Mouse (Mus musculus) midbrain, embryonic 12.5 days (tissue): ENCODE results near the gene Cdk17. TPM values are rescaled to one million over a fixed set of nuclear protein-coding genes. Genes with fewer than 3 reads are reported as not detected.
A peak's percentile ranks its signal among the peaks of the same experiment; 100 is the strongest.
"Not testable (repeated sequence)": the region's sequence is repeated elsewhere in the genome, so short reads cannot be mapped to it uniquely, and the experiment has no call there.

Experiments
- ATAC-seq: fragments of 200-750 bp; cut with Nextera tagmentation; 2 replicates; pipeline ENCODE4 v1.8.0; 2017; ENCODE audit warnings: low read depth, moderate TSS enrichment, moderate library complexity; ENCODE audit not compliant: low FRiP score
- H3K27ac ChIP-seq: fragments of 300-500 bp; sonication (generic); replicated peaks from 2 replicates; pipeline ENCODE4 v1.5.1; 2016; ENCODE audit warnings: mild to moderate bottlenecking
- H3K27me3 ChIP-seq: fragments of 300-500 bp; sonication (generic); 2 replicates; pipeline ENCODE4 v1.6.1; 2016; ENCODE audit warnings: mild to moderate bottlenecking
- H3K36me3 ChIP-seq: fragments of 300-500 bp; sonication (generic); 2 replicates; pipeline ENCODE4 v1.6.1; 2016
- H3K4me1 ChIP-seq: fragments of 300-500 bp; sonication (generic); 2 replicates; pipeline ENCODE4 v1.6.1; 2016
- H3K4me2 ChIP-seq: fragments of 300-500 bp; sonication (generic); replicated peaks from 2 replicates; pipeline ENCODE4 v1.6.1; 2016; ENCODE audit warnings: mild to moderate bottlenecking, moderate library complexity
- H3K4me3 ChIP-seq: fragments of 300-500 bp; sonication (generic); 2 replicates; pipeline ENCODE4 v1.5.1; 2016; ENCODE audit warnings: mild to moderate bottlenecking
- H3K9ac ChIP-seq: fragments of 300-500 bp; sonication (generic); replicated peaks from 2 replicates; pipeline ENCODE4 v1.6.1; 2016; ENCODE audit warnings: mild to moderate bottlenecking, moderate library complexity
- H3K9me3 ChIP-seq: fragments of 300-500 bp; sonication (generic); 2 replicates; pipeline ENCODE4 v1.6.1; 2016; ENCODE audit warnings: mild to moderate bottlenecking
- WGBS: fragments of 180-500 bp; shearing (Covaris S2); methylation state at CpG from one replicate; pipeline ENCODE4 v1.1.7; 2016; 5-methylcytosine and 5-hydroxymethylcytosine counted together
- polyA plus RNA-seq: library from polyadenylated mRNA; unstranded; fragments of >200 nt; fragmentation: Nextera tagmentation; extraction: Ambion mirVana; gene quantifications from 2 replicates; pipeline ENCODE4 v1.2.1, GENCODE M21; 2016

The Cdk17 gene
- polyA plus RNA-seq, 1 experiment from 2014 or later, result 44.0 TPM

DNA sequence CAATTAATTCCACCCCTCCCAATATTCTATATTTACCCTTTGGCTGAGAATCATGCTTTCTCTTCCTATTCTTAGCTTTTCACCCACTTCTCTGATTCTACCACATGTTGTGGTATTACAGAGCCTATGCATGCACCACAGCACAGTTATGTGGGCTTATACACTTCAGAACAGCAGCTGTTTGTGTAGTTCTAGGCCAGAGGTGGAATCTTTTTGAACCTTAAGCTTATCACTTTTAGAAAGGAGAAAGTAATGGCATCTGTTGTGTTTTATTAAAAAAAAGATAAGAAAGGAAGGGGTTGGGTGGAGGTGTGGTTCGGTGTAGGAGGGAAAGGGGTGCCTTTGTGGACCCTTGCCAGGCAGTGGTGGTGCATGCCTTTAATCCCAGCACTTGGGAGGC is 16.1 kb upstream of the Cdk17 start:
- Histone ChIP-seq H3K4me1 (peaks cover 9% of the 10 kb centered on the region; the same call in 1 of the 2 replicates), H3K9me3 (no peaks in the 10 kb centered on the region), H3K27ac (no peak overlapping the region), H3K4me3 (no peak overlapping the region), H3K4me2 (no peak overlapping the region), H3K9ac (no peak overlapping the region), H3K27me3 (no peaks in the 10 kb centered on the region), H3K36me3 (no peaks in the 10 kb centered on the region)
- 91% methylated on average over 1 of the region's 1 CpGs for WGBS
- ATAC-seq, result no peak

DNA sequence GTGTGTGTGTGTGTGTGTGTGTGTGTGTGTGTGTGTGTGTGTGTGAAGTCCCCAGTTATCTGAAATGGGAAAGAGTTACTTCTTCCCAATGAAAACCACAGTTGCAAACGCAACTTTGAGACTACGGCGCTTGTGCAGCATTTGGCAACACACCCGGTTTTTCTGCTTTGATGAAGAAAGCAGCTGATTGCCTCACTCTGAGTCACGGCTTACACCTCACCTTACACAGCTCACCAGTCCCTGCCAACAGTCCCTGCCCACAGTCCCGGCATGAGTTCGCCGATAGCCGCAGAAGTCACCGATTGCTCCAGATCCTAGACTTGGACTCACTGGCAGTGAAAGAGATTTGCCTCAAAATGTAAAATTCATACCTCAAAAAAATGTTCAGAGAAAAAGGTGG is 15.6 kb upstream of the Cdk17 start:
- Histone ChIP-seq H3K36me3 (no peaks in the 10 kb centered on the region), H3K4me2 (no peak overlapping the region), H3K9ac (no peak overlapping the region), H3K27me3 (no peaks in the 10 kb centered on the region), H3K4me1 (peaks cover 9% of the 10 kb centered on the region; the same call in 1 of the 2 replicates), H3K9me3 (no peaks in the 10 kb centered on the region), H3K27ac (no peak overlapping the region), H3K4me3 (no peak overlapping the region)
- 87% methylated on average over 10 of the region's 10 CpGs for WGBS
- no peak for ATAC-seq

DNA sequence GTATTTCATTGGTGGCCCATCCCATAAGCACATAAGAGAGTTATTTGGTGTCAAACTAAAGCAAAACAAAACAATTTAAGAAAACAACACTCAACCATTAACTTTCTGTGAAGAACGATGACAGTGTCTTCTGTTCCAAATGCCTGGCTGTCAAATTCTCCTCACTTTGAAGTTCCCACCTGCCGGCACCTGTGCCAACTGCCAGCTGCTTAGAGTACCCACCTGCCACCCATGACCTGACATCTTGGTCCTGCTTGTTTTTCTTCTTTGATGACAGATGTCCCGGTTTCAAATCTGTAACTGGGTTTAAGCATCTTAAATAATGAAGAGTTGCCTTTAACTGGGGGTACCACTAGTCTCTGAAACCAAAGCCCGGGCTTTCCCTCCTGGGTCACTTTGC is 14.1 kb upstream of the Cdk17 start:
- ATAC-seq, result no peak
- no peak overlapping the region for H3K4me3 ChIP-seq
- no peak overlapping the region for H3K27ac ChIP-seq
- no peak overlapping the region for H3K9ac ChIP-seq
- H3K36me3 ChIP-seq, result no peaks in the 10 kb centered on the region
- no peaks in the 10 kb centered on the region for H3K9me3 ChIP-seq
- no peak overlapping the region for H3K4me2 ChIP-seq
- peaks cover 9% of the 10 kb centered on the region; the same call in 1 of the 2 replicates for H3K4me1 ChIP-seq
- 87% methylated on average over 4 of the region's 4 CpGs for WGBS
- no peaks in the 10 kb centered on the region for H3K27me3 ChIP-seq

DNA sequence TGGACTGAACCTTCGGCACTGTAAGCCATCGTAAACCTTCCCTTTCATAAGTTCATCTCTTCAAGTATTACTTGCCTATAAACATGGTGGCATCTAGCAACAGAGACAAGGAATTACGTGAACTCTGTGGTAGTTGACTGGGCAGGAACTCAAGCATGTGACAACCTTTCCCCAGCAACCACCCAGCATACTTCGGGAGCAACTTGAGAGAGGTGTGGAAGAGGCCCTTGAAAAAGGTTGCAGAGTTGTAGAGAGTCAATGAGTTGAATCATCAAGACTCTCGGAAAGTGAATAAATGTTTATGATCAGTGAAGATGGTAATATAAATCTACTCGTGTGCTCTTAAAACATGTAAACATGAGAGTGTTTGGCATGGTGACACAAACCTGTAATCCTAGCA is 13.0 kb upstream of the Cdk17 start:
- 91% methylated on average over 6 of the region's 6 CpGs for WGBS
- Histone ChIP-seq H3K9me3 (no peaks in the 10 kb centered on the region), H3K4me1 (peaks cover 9% of the 10 kb centered on the region; the same call in 1 of the 2 replicates), H3K4me3 (no peak overlapping the region), H3K4me2 (no peak overlapping the region), H3K36me3 (no peaks in the 10 kb centered on the region), H3K9ac (no peak overlapping the region), H3K27ac (no peak overlapping the region), H3K27me3 (no peaks in the 10 kb centered on the region)
- ATAC-seq, result no peak

DNA sequence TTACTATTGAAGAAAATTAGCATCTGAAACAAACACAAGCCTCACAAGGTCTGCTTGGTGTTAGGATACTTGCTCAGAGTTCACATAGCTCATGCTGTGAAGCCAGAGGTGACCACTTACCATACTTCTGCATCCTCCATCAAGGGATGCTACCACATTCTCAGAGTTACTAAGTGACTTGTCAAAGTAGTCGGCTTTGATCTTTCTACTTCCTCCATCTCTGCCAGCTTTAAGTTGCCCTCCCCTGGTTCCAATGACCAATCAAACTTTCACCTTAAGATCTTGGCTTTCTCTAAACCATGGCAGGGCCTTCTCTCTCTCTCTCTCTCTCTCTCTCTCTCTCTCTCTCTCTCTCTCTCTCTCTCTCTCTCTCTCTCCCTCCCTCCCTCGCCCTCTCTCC is 11.1 kb upstream of the Cdk17 start:
- Histone ChIP-seq H3K36me3 (no peaks in the 10 kb centered on the region), H3K4me3 (no peak overlapping the region), H3K4me2 (no peak overlapping the region), H3K27ac (no peak overlapping the region), H3K4me1 (no peaks in the 10 kb centered on the region), H3K9me3 (no peaks in the 10 kb centered on the region), H3K9ac (no peak overlapping the region), H3K27me3 (no peaks in the 10 kb centered on the region)
- ATAC-seq, result no peak
- 85% methylated on average over 1 of the region's 2 CpGs for WGBS

DNA sequence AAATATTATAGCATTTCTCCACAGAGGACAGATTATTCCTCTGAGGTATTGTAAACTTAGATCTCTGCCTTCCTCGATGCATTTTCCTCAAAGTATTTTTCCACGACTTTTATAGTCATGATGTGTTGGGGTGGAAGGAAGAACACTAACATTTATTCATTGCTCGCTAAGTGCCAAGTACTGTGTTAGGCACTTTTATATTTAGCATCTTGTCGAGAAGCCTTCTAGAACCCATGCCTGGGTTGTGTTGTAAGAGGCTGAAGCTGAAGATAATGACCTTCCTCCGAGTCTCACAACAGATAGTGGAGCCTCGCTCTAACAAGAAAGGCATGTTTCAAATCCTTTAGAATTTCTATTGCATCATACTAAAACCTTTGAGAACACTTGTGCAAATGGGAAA is 8.9 kb upstream of the Cdk17 start:
- no peak overlapping the region for H3K4me2 ChIP-seq
- no peaks in the 10 kb centered on the region for H3K36me3 ChIP-seq
- WGBS, result 83% methylated on average over 6 of the region's 6 CpGs

DNA sequence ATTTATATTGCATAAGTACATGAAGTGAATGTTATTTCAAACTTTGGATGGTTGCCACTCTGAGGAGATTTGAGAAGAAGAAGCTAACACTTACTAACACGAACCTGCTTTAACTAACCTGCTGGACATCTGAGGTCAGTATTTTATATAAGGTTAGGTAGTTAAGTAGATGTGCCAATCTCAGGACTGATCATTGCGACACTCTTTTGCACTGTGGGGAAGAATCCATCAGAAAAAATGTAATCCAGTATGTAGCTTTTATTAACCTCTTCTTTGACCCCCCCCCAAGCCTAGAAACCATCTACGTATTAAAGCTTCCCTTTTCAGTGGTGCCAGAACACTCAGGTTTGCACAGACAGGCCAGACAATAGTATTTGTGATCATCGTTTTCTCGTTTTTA is 8.0 kb upstream of the Cdk17 start:
- no peaks in the 10 kb centered on the region for H3K36me3 ChIP-seq

More for the DNA sequence above, 8.9 kb upstream of the Cdk17 start:
- no peaks in the 10 kb centered on the region for H3K4me1 ChIP-seq
- no peak for ATAC-seq
- H3K27me3 ChIP-seq, result no peaks in the 10 kb centered on the region
- H3K27ac ChIP-seq, result no peak overlapping the region
- H3K9ac ChIP-seq, result no peak overlapping the region
- no peak overlapping the region for H3K4me3 ChIP-seq
- no peaks in the 10 kb centered on the region for H3K9me3 ChIP-seq

DNA sequence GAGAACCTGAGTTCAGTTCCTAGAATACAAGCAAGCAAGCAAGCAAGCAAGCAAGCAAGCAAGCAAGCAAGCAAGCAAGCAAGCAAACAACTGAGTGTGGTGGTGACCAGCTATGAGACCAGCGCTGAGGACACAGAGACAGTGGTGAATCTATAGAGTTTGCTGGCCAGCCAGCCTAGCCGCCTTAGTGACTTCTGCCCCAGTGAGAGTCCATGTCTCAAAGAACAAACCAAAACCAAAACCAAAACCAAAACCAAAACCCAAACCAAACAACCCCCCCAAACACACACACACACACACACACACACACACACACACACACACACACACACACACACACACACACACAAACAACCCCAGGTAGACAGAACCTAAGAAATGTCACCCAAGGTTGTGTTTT is 7.3 kb upstream of the Cdk17 start:
- H3K4me1 ChIP-seq, H3K4me3 ChIP-seq, H3K9me3 ChIP-seq, H3K9ac ChIP-seq, ATAC-seq, H3K36me3 ChIP-seq, H3K27me3 ChIP-seq, H3K27ac ChIP-seq, H3K4me2 ChIP-seq: not testable (repeated sequence)
- 83% methylated on average over 2 of the region's 2 CpGs for WGBS

More for the DNA sequence above, 8.0 kb upstream of the Cdk17 start:
- H3K4me3 ChIP-seq, result no peak overlapping the region
- H3K4me1 ChIP-seq, result no peaks in the 10 kb centered on the region
- no peaks in the 10 kb centered on the region for H3K9me3 ChIP-seq
- no peaks in the 10 kb centered on the region for H3K27me3 ChIP-seq
- no peak overlapping the region for H3K27ac ChIP-seq
- ATAC-seq, result no peak
- WGBS, result 92% methylated on average over 5 of the region's 5 CpGs
- H3K9ac ChIP-seq, result no peak overlapping the region
- H3K4me2 ChIP-seq, result no peak overlapping the region

DNA sequence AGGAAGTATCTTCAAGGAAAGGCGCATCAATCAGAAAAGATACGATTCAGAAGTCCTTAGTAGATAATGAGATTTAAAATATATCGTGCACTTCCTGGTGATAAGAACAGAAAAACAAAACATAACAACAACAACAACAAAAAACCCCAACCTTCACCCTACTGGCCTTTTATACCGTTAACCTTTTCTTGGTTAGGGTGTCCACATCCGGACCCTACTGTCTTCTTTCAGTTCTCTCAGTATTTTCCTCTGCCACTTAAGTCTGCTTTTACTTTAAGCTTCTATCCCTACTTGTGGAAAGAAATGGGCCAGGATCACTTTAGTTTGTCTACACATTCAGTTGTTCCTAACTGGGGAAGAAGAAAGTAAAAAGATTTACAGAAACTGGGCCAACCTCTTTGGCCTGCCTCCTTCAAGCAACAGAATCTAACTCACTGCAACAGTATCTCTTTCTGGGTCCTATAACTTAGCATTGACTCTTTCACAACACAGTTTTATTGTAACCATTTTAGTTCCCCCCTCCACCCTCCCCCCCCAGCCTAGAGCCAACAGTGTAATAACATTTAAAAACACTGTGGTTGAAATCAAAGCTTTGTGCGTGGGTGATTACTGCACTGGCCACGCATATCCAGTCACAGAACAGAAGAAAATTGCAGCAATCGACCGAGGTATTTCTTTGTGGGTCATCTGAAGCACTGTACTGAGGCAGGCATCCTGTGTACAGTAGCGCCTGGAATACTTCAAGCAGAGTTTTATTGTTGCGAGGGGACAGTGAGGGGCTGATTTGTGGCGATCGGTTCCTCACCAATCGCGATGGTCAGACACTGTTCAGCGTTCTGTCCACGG is 801 bp upstream of the Cdk17 start:
- Histone ChIP-seq H3K27me3 (no peaks in the 10 kb centered on the region), H3K9ac (no peak overlapping the region; the same call in 1 of the 2 replicates)

DNA sequence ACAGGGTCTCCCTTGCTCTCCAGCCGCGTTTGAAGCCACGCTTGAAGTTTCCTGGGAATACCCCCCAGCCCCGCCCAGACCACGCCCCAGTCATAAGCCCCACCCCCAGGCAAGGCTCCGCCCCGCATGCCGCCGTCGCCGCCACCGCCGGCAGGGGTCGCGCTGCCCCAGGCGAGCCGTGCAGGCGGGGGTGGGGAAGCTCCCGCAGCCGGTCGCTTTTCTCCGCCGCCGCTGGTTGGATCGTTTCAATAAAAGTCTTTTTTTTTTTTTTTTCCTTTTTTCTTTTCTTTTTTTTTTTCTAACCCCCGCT is 223 bp upstream of the Cdk17 start:
- under 1% methylated on average over 26 of the region's 26 CpGs for WGBS
- Histone ChIP-seq H3K9me3 (no peaks in the 10 kb centered on the region), H3K4me3 (peak overlapping the region; percentile 97), H3K9ac (peak overlapping the region; percentile 98), H3K4me2 (peak overlapping the region; percentile 72), H3K4me1 (peaks cover 23% of the 10 kb centered on the region), H3K36me3 (no peaks in the 10 kb centered on the region), H3K27ac (peak overlapping the region; percentile 100), H3K27me3 (no peaks in the 10 kb centered on the region)
- ATAC-seq, result peak; percentile 90

More for the DNA sequence above, 801 bp upstream of the Cdk17 start:
- H3K4me2 ChIP-seq, result peak overlapping the region; percentile 72
- H3K9me3 ChIP-seq, result no peaks in the 10 kb centered on the region
- WGBS, result 28% methylated on average over 17 of the region's 17 CpGs
- H3K27ac ChIP-seq, result no peak overlapping the region
- H3K36me3 ChIP-seq, result no peaks in the 10 kb centered on the region
- no peak; the same call in 1 of the 2 replicates for ATAC-seq
- H3K4me3 ChIP-seq, result peak overlapping the region; percentile 97
- H3K4me1 ChIP-seq, result peaks cover 17% of the 10 kb centered on the region

DNA sequence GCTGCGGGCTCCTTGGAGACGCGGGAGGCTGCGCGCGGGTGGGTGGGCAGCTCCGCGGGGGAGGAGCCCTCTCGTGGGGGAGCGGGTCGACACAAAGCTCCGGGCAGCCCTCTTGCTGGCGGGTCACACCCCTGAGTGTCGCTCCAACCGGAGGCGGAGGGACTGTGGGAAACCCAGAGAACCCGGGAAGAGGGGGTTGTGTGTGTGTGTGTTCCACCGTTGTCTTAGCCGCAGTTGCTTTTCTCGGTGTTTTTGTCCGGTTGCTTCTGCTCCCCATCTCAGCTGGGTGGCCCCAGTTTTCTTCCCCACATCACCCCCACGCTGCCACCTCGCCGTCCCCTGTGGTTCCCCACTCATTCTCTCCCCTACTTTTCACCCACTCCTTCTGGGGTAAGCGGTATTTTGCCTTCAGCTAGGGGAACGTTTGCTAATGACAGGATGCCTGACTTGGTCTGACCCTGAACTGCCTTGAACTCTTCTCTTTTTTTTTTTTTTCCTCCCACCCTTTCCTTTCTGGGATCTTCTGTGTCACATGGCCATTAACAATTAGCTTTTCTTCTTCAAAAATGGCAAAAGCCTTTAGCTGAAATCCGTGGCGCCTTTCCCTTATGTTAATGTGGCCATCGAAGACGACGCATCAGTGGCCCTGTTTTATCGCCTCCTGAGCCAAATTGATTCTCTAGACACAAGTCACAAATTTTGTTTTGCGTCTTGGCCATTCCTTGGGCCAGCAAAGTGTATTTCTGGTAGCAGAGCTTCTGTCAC is 1.0 kb downstream of the Cdk17 start:
- H3K9me3 ChIP-seq, result no peaks in the 10 kb centered on the region
- H3K27ac ChIP-seq, result peak overlapping the region; percentile 100
- WGBS, result 1% methylated on average over 32 of the region's 33 CpGs
- no peaks in the 10 kb centered on the region for H3K27me3 ChIP-seq
- H3K4me1 ChIP-seq, result peaks cover 35% of the 10 kb centered on the region
- H3K36me3 ChIP-seq, result no peaks in the 10 kb centered on the region
- H3K4me3 ChIP-seq, result peak overlapping the region; percentile 97
- H3K4me2 ChIP-seq, result peak overlapping the region; percentile 72
- peak overlapping the region; percentile 98 for H3K9ac ChIP-seq
- ATAC-seq, result peak; percentile 24; the same call in 1 of the 2 replicates

DNA sequence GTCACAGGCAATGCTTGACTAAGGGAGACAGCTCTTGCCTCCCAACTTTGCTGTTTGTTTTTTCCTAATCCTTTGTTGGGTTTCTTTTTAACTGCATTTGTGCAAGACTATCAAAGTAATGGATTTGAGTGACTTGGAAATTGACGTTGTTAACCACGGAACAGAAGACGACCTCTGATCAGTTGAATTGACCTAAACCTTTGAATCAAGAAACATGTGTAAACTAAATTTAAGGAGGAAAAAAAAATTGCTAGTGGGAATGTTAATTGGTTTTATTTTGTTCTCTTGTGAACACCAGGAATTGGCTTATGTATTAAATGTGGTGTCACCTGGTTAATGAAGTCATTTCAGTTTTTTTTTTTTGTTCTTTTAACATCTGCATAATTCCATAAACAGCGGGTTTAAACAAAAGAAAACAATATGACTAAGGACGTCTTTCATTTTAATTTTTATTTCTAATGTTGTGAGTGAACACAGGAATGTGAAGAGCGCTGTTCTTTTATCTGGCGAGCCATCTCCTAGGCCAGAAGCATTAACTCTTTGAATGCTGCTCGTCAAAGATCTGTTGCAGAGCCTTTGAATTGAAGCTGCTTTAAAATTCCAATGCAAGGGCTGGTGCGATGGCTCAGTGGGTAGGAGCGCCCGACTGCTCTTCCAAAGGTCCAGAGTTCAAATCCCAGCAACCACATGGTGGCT is 1.7 kb downstream of the Cdk17 start:
- H3K27ac ChIP-seq, result peak overlapping the region; percentile 100
- 8% methylated on average over 11 of the region's 11 CpGs for WGBS
- peak overlapping the region; percentile 97 for H3K4me3 ChIP-seq
- H3K9me3 ChIP-seq, result no peaks in the 10 kb centered on the region
- H3K4me2 ChIP-seq, result peak overlapping the region; percentile 72
- peak overlapping the region; percentile 98 for H3K9ac ChIP-seq
- no peak for ATAC-seq
- no peaks in the 10 kb centered on the region for H3K27me3 ChIP-seq
- peaks cover 38% of the 10 kb centered on the region for H3K4me1 ChIP-seq
- H3K36me3 ChIP-seq, result no peaks in the 10 kb centered on the region
